Mouse (Mus musculus): ENCODE results near the gene Fem1b. TPM values are rescaled to one million over a fixed set of nuclear protein-coding genes. Genes with fewer than 3 reads are reported as not detected.
A peak's percentile ranks its signal among the peaks of the same experiment; 100 is the strongest.

Gene Fem1b
- polyA plus RNA-seq, 1 experiment from 2014 or later = 34.5 TPM

DNA sequence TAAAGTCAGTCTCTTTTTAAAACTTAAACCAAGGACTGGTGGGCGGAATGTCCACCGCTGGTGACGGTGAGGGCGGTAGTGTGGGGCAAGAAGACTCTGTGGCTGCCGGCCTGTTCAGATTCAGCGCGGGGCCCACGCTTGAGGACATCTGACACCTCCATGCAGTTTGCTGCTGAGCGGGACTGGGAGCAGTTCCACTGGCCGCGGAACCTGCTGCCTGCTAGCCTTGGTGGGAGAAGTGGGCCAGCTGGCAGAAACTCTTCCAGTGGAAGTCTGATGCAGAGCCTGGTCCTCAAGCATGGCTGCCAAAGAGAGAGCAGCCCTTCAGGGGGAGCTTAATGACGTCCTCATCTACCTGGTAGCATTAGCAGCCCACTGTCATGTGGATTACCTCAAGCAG lies 21.9 kb downstream of the Fem1b start:
- Histone ChIP-seq H3K36me3 (peaks cover 35% of the 10 kb centered on the region), H3K9me3 (replicated peaks) (no peaks in the 10 kb centered on the region), H3K27me3 (ENCODE audit: low read depth, poor library complexity, severe bottlenecking) (no peaks in the 10 kb centered on the region), H3K4me3 (no peak overlapping the region), H3K4me1 (no peaks in the 10 kb centered on the region), H3K27ac (replicated peaks) (no peak overlapping the region)
- no peak for DNase-seq (ENCODE audit: low spot score)
- 89% methylated on average over 12 of the region's 12 CpGs for WGBS

DNA sequence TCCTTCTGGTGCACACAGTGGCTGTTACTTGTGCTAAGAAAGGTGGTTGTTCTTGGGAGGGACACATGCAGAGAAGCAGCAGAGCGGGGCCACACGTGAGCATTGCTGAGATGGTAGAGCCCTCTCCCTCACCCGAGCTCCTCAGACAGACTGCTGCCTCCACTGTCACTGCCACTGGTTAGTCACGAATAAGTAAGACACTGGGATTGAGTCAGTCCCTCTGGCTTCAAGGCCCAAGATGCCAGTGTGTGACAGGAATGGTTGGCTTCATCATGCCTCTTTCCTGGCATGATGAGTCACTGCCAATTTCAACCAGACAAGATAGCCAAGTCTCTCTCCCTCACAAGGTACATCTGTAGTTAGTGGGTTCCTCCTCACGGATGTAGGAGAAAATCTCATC lies 25.0 kb downstream of the Fem1b start:
- peaks cover 7% of the 10 kb centered on the region; the same call in 1 of the 2 replicates for H3K36me3 ChIP-seq
- WGBS = 76% methylated on average over 5 of the region's 5 CpGs
- DNase-seq (ENCODE audit: low spot score) = no peak
- H3K4me3 ChIP-seq = no peak overlapping the region
- H3K27me3 ChIP-seq (ENCODE audit: low read depth, poor library complexity, severe bottlenecking) = no peaks in the 10 kb centered on the region
- H3K27ac ChIP-seq (replicated peaks) = no peak overlapping the region
- H3K4me1 ChIP-seq = peaks cover 24% of the 10 kb centered on the region
- H3K9me3 ChIP-seq (replicated peaks) = no peaks in the 10 kb centered on the region

DNA sequence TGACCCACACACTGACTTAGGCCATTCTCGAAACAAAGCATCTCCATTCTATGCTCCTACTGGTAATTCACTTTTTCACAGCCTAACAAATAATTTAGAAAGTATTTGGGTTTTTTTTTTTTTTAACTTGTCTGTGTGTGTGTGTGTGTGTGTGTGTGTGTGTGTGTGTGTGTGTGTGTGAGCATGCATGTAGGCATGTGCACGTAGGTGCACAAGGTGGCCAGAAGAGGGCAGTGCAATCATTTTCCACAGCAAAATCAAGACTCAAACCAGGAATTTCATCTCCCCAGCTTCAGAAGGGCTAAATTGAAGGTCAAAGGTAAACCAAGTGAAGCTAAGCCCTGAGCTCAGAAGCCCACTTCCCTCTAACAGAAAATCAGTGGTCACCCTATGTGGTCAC lies 27.5 kb downstream of the Fem1b start:
- no peak overlapping the region for H3K4me3 ChIP-seq
- no peaks in the 10 kb centered on the region for H3K27me3 ChIP-seq (ENCODE audit: low read depth, poor library complexity, severe bottlenecking)
- no peaks in the 10 kb centered on the region for H3K36me3 ChIP-seq
- H3K9me3 ChIP-seq (replicated peaks) = no peaks in the 10 kb centered on the region
- 97% methylated on average over 2 of the region's 2 CpGs for WGBS
- H3K27ac ChIP-seq (replicated peaks) = peak overlapping the region; percentile 58
- DNase-seq (ENCODE audit: low spot score) = no peak
- peaks cover 28% of the 10 kb centered on the region for H3K4me1 ChIP-seq

DNA sequence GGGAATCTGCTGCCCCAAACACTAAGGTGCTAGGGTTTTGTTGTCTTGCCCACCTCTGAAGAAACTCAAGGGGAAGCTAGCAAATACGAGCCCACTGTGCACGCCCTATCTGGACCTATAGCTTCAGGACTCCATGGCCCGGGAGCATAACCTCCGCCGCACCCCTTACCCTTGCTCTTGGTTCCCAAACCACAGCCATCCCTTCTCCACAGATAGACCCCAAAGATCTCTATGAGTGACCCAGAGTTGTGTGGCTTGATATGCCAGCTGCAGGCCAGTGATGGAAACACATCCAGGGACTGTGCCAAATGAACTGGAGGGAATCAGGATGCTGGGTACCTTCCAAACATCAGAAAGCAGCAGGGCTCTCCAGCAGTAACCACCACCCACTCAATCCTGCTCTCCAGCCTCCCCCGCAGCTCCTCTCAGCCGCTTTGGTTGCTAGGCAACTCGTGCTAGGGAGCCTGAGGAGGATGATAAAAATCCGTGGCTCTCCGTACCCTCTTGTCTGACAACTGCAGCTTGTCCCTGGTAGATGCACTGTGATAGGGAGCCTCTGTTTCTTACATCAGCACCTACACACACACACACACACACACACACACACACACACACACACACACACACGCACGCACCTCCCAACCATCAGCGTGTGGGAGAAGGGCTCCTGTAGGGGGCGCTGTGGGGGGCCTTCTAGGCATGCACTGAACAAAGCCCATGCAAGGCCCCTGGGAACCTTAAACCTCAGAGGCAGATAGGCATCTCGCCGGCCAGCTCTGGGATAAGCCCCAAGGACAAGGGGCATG lies 28.6 kb downstream of the Fem1b start:
- Histone ChIP-seq H3K9me3 (replicated peaks) (no peaks in the 10 kb centered on the region), H3K36me3 (no peaks in the 10 kb centered on the region), H3K27me3 (ENCODE audit: low read depth, poor library complexity, severe bottlenecking) (no peaks in the 10 kb centered on the region), H3K4me3 (peak overlapping the region; percentile 32), H3K27ac (replicated peaks) (peak overlapping the region; percentile 58), H3K4me1 (peaks cover 28% of the 10 kb centered on the region)
- 34% methylated on average over 16 of the region's 16 CpGs for WGBS
- DNase-seq (ENCODE audit: low spot score) = peak; percentile 72

DNA sequence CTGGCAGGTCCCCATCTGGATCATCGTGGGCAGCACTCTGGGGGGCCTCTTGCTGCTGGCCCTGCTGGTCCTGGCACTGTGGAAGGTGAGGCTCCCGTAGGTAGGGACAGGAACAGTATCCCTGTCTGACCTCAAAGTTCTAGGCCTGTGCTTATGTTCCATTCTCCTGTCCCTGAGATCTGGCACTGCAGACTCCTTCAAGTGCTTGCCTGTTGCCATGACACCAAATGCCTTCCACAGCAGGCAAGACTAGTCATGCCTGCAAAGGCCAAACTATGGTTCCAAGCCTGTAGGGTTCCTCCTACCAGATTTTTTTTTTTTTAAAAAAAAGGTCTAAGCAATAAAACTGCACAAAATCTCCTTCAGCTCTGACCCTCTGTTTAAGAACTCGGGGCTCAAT lies 29.8 kb downstream of the Fem1b start:
- H3K27me3 ChIP-seq (ENCODE audit: low read depth, poor library complexity, severe bottlenecking) = no peaks in the 10 kb centered on the region
- DNase-seq (ENCODE audit: low spot score) = no peak
- H3K9me3 ChIP-seq (replicated peaks) = no peaks in the 10 kb centered on the region
- H3K27ac ChIP-seq (replicated peaks) = peak overlapping the region; percentile 58
- no peak overlapping the region for H3K4me3 ChIP-seq
- H3K4me1 ChIP-seq = peaks cover 31% of the 10 kb centered on the region
- 50% methylated on average over 3 of the region's 3 CpGs for WGBS
- H3K36me3 ChIP-seq = no peaks in the 10 kb centered on the region

DNA sequence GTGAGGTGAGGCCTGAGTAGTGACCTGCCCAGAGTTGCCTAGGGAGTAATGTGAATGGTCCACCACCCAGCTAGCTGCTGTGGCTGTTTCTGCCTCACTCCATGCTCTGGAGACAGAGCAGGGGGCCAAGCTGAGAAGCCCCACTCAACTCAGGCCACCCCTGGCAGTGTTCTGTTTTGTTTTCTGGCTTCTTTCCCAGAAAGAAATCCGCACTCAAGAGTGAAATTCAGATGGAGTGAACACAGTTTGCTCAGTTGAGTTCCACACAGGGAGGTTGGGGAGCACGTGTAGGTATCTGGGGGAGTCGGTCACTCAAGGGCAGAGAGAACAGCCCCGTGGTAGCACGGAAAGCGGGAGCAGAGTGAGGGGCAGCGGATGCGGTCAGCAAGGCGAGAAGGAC lies 33.0 kb downstream of the Fem1b start:
- WGBS = 93% methylated on average over 9 of the region's 9 CpGs
- H3K9me3 ChIP-seq (replicated peaks) = no peaks in the 10 kb centered on the region

DNA sequence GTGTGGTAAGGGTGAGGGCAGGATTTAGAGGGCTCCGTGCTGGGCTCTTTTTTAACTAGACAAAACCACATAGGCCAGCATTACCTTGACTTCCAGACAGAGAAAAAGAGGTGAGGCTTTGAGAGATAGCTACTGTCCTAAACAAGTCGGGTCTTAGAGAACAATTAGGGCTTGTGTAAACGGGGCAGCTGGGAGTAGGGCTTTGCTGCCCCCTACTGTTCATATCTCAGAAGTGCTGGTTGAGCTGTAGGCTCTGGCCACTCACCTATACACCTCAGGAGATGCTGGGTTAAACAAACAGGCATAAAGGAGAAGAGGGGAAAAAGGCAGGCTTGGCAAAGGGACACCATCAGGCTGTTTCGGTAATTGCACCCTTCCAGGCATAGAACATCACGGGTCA lies 34.3 kb downstream of the Fem1b start:
- DNase-seq (ENCODE audit: low spot score) = peak; percentile 67
- Histone ChIP-seq H3K36me3 (no peaks in the 10 kb centered on the region), H3K27ac (replicated peaks) (0 out of 2 replicates have a peak overlapping the region, but pooled peaks have one; percentile 50), H3K4me1 (peaks cover 17% of the 10 kb centered on the region), H3K9me3 (replicated peaks) (no peaks in the 10 kb centered on the region), H3K4me3 (no peak overlapping the region), H3K27me3 (ENCODE audit: low read depth, poor library complexity, severe bottlenecking) (no peaks in the 10 kb centered on the region)
- 7% methylated on average over 5 of the region's 5 CpGs for WGBS

More for the DNA sequence above, 33.0 kb downstream of the Fem1b start:
- Histone ChIP-seq H3K27ac (replicated peaks) (no peak overlapping the region), H3K36me3 (no peaks in the 10 kb centered on the region), H3K27me3 (ENCODE audit: low read depth, poor library complexity, severe bottlenecking) (no peaks in the 10 kb centered on the region), H3K4me3 (no peak overlapping the region), H3K4me1 (peaks cover 27% of the 10 kb centered on the region)
- DNase-seq (ENCODE audit: low spot score) = no peak

DNA sequence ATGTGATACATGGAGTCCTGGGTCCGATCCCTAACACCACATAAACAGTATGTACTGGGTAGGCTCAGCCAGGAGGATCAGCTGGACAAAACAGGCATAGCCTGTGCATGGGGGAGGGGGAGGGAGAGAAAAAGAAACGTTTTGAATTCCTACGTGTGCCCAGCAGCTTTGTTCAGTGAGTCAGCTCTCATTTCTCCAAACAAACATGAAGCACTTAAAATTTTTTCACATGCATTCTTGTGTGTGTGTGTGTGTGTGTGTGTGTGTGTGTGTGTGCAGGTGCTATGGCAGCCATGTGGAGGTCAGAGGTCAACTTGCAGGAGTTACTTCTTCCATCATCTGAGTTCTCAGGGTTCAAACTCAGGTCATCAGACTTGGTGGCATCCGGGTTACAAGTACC lies 36.3 kb downstream of the Fem1b start:
- Histone ChIP-seq H3K9me3 (replicated peaks) (no peaks in the 10 kb centered on the region), H3K27me3 (ENCODE audit: low read depth, poor library complexity, severe bottlenecking) (no peaks in the 10 kb centered on the region), H3K27ac (replicated peaks) (no peak overlapping the region), H3K4me1 (peaks cover 11% of the 10 kb centered on the region), H3K36me3 (no peaks in the 10 kb centered on the region), H3K4me3 (no peak overlapping the region)
- DNase-seq (ENCODE audit: low spot score) = no peak
- WGBS = 80% methylated on average over 4 of the region's 4 CpGs

DNA sequence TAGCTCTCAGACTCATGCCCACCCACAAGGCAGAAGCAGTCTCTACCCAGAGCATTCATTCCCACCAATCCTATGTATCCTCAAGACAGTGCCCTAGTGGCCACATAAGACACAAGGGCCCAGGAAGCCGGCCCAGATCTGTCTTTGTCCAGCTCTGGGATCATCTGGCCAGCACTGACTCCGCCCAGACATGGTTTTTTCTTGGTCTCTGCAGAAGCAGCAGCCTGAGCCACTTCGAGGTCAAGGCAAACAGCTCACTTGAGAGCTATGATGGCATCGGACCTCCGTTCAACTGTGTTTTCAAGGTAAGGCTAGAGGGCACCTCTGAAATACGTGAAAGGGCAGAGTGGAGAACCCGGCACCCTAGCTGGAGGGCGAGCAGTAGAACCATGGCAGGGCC lies 39.0 kb downstream of the Fem1b start:
- Histone ChIP-seq H3K4me3 (no peak overlapping the region), H3K27ac (replicated peaks) (no peak overlapping the region), H3K27me3 (ENCODE audit: low read depth, poor library complexity, severe bottlenecking) (no peaks in the 10 kb centered on the region), H3K4me1 (peaks cover 11% of the 10 kb centered on the region), H3K9me3 (replicated peaks) (no peaks in the 10 kb centered on the region), H3K36me3 (no peaks in the 10 kb centered on the region)
- DNase-seq (ENCODE audit: low spot score) = no peak
- WGBS = 83% methylated on average over 8 of the region's 8 CpGs

DNA sequence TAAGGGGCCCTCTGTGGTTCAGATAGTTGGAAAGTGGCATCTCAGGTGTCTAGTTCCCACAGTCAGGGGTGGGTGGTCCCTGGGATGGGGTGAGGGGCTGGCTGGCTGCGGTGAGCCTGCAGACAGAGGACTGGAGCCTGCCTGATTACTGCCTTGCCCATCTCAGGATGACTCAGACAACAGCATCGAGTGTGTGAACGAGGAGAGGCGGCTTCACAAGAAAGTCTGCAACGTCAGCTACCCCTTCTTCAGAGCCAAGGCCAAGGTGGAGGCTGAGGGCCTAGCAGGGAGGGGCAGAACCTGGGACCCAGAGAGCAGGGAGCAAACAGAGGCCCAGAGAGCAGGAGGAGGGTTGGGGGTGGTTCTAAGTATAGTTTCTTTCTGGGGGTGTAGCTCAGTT lies 43.4 kb downstream of the Fem1b start:
- 83% methylated on average over 5 of the region's 5 CpGs for WGBS
- Histone ChIP-seq H3K27ac (replicated peaks) (no peak overlapping the region), H3K36me3 (no peaks in the 10 kb centered on the region)

DNA sequence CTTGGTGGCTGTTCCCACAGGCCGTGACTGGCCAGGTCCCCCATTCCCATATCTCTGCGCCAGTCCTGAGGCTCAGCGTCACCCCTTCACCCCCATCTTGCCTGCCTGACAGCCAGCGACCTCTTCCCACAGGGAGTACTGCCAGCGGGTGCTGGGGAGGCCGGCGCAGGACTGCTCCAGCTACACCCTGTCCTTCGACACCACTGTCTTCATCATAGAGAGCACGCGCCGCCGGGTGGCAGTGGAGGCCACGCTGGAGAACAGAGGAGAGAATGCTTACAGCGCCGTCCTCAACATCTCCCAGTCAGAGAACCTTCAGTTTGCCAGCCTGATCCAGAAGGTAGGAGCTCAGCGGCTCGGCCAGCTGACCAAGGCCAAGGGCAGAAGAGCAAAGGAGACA lies 44.3 kb downstream of the Fem1b start:
- H3K4me3 ChIP-seq = no peak overlapping the region
- H3K36me3 ChIP-seq = no peaks in the 10 kb centered on the region
- H3K9me3 ChIP-seq (replicated peaks) = no peaks in the 10 kb centered on the region
- WGBS = 67% methylated on average over 17 of the region's 17 CpGs
- no peak for DNase-seq (ENCODE audit: low spot score)
- H3K4me1 ChIP-seq = peaks cover 18% of the 10 kb centered on the region
- no peak overlapping the region for H3K27ac ChIP-seq (replicated peaks)
- peaks cover 18% of the 10 kb centered on the region for H3K27me3 ChIP-seq (ENCODE audit: low read depth, poor library complexity, severe bottlenecking)

More for the DNA sequence above, 43.4 kb downstream of the Fem1b start:
- Histone ChIP-seq H3K9me3 (replicated peaks) (no peaks in the 10 kb centered on the region), H3K4me1 (peaks cover 18% of the 10 kb centered on the region), H3K4me3 (no peak overlapping the region), H3K27me3 (ENCODE audit: low read depth, poor library complexity, severe bottlenecking) (peaks cover 13% of the 10 kb centered on the region)
- no peak for DNase-seq (ENCODE audit: low spot score)

DNA sequence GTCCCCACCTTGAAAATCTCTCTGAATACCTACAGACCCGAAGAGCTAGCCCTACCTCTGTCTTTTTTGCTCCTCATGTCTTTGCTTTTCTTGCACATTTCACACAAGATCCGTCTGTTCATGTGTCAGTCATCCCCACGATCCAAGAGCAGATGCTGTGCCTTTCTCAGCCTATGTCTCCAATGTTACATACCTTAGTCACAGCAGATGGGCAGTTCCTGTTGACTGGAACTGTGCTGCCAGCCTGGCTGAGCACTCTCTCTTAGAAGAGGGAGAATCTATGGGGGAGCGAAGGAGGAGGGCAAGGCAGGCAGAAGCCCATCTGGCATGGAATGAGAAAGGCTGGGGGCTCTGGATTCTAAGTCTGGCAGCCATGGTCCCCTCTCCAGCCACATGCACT lies 46.4 kb downstream of the Fem1b start:
- 84% methylated on average over 4 of the region's 4 CpGs for WGBS
- DNase-seq (ENCODE audit: low spot score) = no peak
- Histone ChIP-seq H3K4me3 (no peak overlapping the region), H3K9me3 (replicated peaks) (no peaks in the 10 kb centered on the region), H3K27me3 (ENCODE audit: low read depth, poor library complexity, severe bottlenecking) (peaks cover 19% of the 10 kb centered on the region), H3K27ac (replicated peaks) (no peak overlapping the region), H3K4me1 (peaks cover 12% of the 10 kb centered on the region), H3K36me3 (no peaks in the 10 kb centered on the region)

DNA sequence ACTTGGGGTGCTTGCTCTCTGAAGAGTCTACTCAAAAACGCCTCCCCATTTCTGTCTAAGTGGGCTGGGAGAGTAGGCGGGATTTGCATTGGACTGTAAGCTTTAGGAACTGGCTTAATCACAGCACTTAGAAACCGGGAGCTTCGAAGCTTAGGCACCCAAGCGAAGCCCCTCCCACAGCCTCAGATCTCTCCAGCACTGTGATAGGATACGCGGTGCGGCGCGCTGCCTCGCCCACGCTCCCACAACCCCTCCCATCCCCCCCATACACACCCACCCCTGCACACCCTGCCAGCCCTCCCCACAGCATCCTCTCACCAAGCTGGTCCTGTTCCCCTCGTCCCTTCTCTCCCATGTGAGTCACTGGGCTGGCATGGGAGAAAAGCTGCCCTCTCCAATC lies 48.3 kb downstream of the Fem1b start:
- WGBS = 13% methylated on average over 13 of the region's 13 CpGs
- Histone ChIP-seq H3K4me1 (peaks cover 12% of the 10 kb centered on the region), H3K27me3 (ENCODE audit: low read depth, poor library complexity, severe bottlenecking) (peaks cover 19% of the 10 kb centered on the region), H3K36me3 (no peaks in the 10 kb centered on the region), H3K27ac (replicated peaks) (no peak overlapping the region), H3K9me3 (replicated peaks) (no peaks in the 10 kb centered on the region), H3K4me3 (0 out of 2 replicates have a peak overlapping the region, but pooled peaks have one; percentile 23)
- peak; percentile 19 for DNase-seq (ENCODE audit: low spot score)

All from midbrain, embryonic 10.5 days (tissue).